Mouse (Mus musculus) myocyte (in vitro differentiated cells): ENCODE data around the gene Tmem59l.

Experiments used
- CEBPB ChIP-seq: IDR thresholded peaks from 2 replicates; pipeline ENCODE4 v1.6.1; 2011; ENCODE audit warnings: mild to moderate bottlenecking, moderate library complexity; ENCODE audit not compliant: poor library complexity, insufficient read depth, severe bottlenecking
- E2F4 ChIP-seq: IDR thresholded peaks from one replicate; pipeline ENCODE4 v1.6.1; 2011; ENCODE audit warnings: mild to moderate bottlenecking, control low read depth, moderate library complexity; ENCODE audit not compliant: insufficient read depth
- MAX ChIP-seq: IDR thresholded peaks from one replicate; pipeline ENCODE4 v1.6.1; 2011; ENCODE audit warnings: low read depth, mild to moderate bottlenecking, control low read depth
- MYOG ChIP-seq, 3 experiments: IDR thresholded peaks; one replicate each; pipeline ENCODE4 v1.6.1; 2011; ENCODE audit warnings: control low read depth in 2 of 3, low read depth in 2 of 3, mild to moderate bottlenecking in 2 of 3; ENCODE audit not compliant: insufficient read length in 2 of 3, control insufficient read depth in 1 of 3, insufficient read depth in 1 of 3
- POLR2A ChIP-seq: IDR thresholded peaks from one replicate; pipeline ENCODE4 v1.6.1; 2011; ENCODE audit warnings: low read depth, mild to moderate bottlenecking, control low read depth, moderate library complexity; ENCODE audit not compliant: insufficient read length
- POLR2AphosphoS2 ChIP-seq: IDR thresholded peaks from one replicate; pipeline ENCODE4 v1.6.1; 2011; ENCODE audit warnings: low read depth, control low read depth; ENCODE audit not compliant: insufficient read length
- REST ChIP-seq: IDR thresholded peaks from one replicate; pipeline ENCODE4 v1.6.1; 2011; ENCODE audit warnings: mild to moderate bottlenecking, control low read depth, moderate library complexity; ENCODE audit not compliant: insufficient read depth, insufficient read length
- SRF ChIP-seq: IDR thresholded peaks from one replicate; pipeline ENCODE4 v1.6.1; 2011; ENCODE audit warnings: low read depth; ENCODE audit not compliant: control insufficient read depth, insufficient read length
- TCF12 ChIP-seq: IDR thresholded peaks from one replicate; pipeline ENCODE4 v1.6.1; 2011; ENCODE audit warnings: mild to moderate bottlenecking, control low read depth; ENCODE audit not compliant: poor library complexity, insufficient read depth, severe bottlenecking

GRCm38 (mm10) chr8:70530314-70530713, 43.2 kb upstream of the Tmem59l start:
- no peak for TF ChIP-seq POLR2A
- no peak for TF ChIP-seq POLR2AphosphoS2
- no peak for TF ChIP-seq MAX
- no peak for TF ChIP-seq TCF12
- TF ChIP-seq E2F4 = no peak
- no peak for TF ChIP-seq SRF
- TF ChIP-seq CEBPB = no peak
- TF ChIP-seq MYOG (IDR thresholded peaks at IDR 0.05; ENCODE audit: control insufficient read depth in 1 of 3, insufficient read depth in 1 of 3, insufficient read length in 2 of 3, low read depth in 2 of 3) = no peak
- no peak for TF ChIP-seq REST
